15 mouse cellular contexts compared by ENCODE assay signal in the genomic region with DNA sequence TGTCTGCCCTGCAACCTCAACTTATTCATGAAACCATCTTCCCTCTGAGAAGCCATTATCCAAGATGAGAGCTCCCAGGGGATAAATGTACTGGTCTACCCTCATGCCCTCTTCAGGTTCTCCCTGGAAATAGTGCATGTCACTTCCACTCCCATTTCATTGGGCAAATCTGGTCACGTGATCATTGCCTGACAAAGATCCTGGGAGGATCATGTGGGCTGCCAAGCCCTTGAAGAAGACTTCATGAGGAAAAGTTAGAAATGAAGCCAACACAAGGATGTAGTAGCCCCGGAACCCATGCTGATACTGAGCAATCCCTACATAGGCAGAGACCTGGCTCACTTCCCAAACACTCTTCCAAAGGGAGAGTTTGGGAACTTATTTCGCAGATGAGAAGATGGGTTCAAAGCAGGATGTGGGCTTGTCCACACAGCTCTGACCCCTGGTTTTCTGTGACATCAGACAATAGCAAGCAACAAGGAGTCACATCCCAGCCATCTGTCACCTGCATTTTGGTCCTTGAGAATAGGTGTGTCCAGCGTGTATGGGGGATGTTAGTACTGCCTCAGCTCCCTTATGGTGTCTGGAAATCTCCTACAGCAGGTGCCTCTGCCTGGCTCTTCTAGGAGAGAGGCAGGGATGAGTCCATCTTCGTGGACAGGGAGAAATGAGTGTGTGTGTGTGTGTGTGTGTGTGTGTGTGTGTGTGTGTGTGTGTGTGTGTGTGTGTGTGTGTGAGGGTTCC. TPM values are rescaled to one million over a fixed set of nuclear protein-coding genes. Genes with fewer than 3 reads are reported as not detected.
DNase-seq lines count a peak whose midpoint lies in the region; ATAC-seq and TF ChIP-seq lines count a peak whose summit lies in the region.
"Had no signal": no experiment of that assay in that cellular context is flagged by ENCODE, and none has a peak within 500 bp of the region (broad histone marks: within the 10 kb centered on the region; RNA-seq: fewer than 3 reads in every experiment).

No protein-coding gene starts in this region.

- ATAC-seq in intestine, postnatal 0 days: no peak
- no peak for ATAC-seq in intestine, embryonic 15.5 days
- ATAC-seq in lung, postnatal 0 days: no peak

- TF ChIP-seq EP300 in lung, postnatal 0 days (IDR thresholded peaks at IDR 0.05): no peak

- no peaks in the 10 kb centered on the region for H3K27me3 ChIP-seq in intestine, postnatal 0 days (replicated peaks; ENCODE audit: control insufficient read depth, insufficient read depth, low read length)
- H3K27me3 ChIP-seq in intestine, embryonic 15.5 days (replicated peaks): no peaks in the 10 kb centered on the region
- H3K27me3 ChIP-seq in lung, postnatal 0 days (replicated peaks; ENCODE audit: insufficient read depth, low read length): no peaks in the 10 kb centered on the region
- H3K27me3 ChIP-seq in small intestine, adult 2 months (ENCODE audit: control insufficient read depth, insufficient read depth, low read length): no peaks in the 10 kb centered on the region
- H3K27me3 ChIP-seq: forebrain, embryonic 15.5 days; limb, embryonic 13.5 days; neural tube, embryonic 13.5 days had no signal

- DNase-seq in heart, adult 11 months: peak; percentile 94
- DNase-seq in heart, adult 18-20 months: no peak
- peak; percentile 30 for DNase-seq in lung, postnatal 0 days (ENCODE audit: low spot score)
- DNase-seq in lung, postnatal 14 days: no peak
- DNase-seq in urinary bladder, postnatal 36 days (ENCODE audit: low spot score in 2 of 2): no peak
- DNase-seq: right cerebral cortex, postnatal 4 days; thymus, adult 2 months had no signal

- peaks cover 27% of the 10 kb centered on the region for H3K36me3 ChIP-seq in intestine, postnatal 0 days (ENCODE audit: control insufficient read depth, insufficient read depth)
- peaks cover 6% of the 10 kb centered on the region; the same call in 1 of the 2 replicates for H3K36me3 ChIP-seq in intestine, embryonic 15.5 days
- H3K36me3 ChIP-seq in lung, postnatal 0 days (ENCODE audit: insufficient read depth, low read length): peaks cover 11% of the 10 kb centered on the region; the same call in 1 of the 2 replicates
- H3K36me3 ChIP-seq in small intestine, adult 2 months (ENCODE audit: control insufficient read depth, insufficient read depth, low read length): peaks cover 24% of the 10 kb centered on the region
- H3K36me3 ChIP-seq: forebrain, embryonic 15.5 days; heart, embryonic 10.5 days had no signal

- peak; percentile 26; the same call in 1 of the 2 replicates for TF ChIP-seq CTCF in intestine, postnatal 0 days (IDR thresholded peaks at IDR 0.05; ENCODE audit: low read depth)
- no peak for TF ChIP-seq CTCF in lung, postnatal 0 days (IDR thresholded peaks at IDR 0.05)
- no peak for TF ChIP-seq CTCF in small intestine, adult 2 months (IDR thresholded peaks at IDR 0.05; ENCODE audit: extremely low read depth, insufficient read length, insufficient replicate concordance, low read depth, low read length)

- no peak overlapping the region for H3K4me2 ChIP-seq in intestine, postnatal 0 days (replicated peaks; ENCODE audit: low read depth)
- H3K4me2 ChIP-seq in intestine, embryonic 15.5 days (replicated peaks): no peak overlapping the region
- H3K4me2 ChIP-seq in lung, postnatal 0 days (replicated peaks; ENCODE audit: low read depth, low read length): no peak overlapping the region
- H3K4me2 ChIP-seq: forebrain, embryonic 15.5 days; limb, embryonic 13.5 days; lung, embryonic 14.5 days; neural tube, embryonic 13.5 days had no signal

- WGBS in intestine, postnatal 0 days: 76% methylated on average over 5 of the region's 5 CpGs
- 79% methylated on average over 5 of the region's 5 CpGs for WGBS in intestine, embryonic 15.5 days
- 79% methylated on average over 5 of the region's 5 CpGs for WGBS in lung, postnatal 0 days
- 59% methylated on average over 5 of the region's 5 CpGs for WGBS in small intestine, adult 2 months

- no peak for TF ChIP-seq POLR2A in small intestine, adult 2 months (IDR thresholded peaks at IDR 0.05; ENCODE audit: low read depth, low read length)

- no peaks in the 10 kb centered on the region for H3K9me3 ChIP-seq in intestine, postnatal 0 days (ENCODE audit: control insufficient read depth)
- no peaks in the 10 kb centered on the region for H3K9me3 ChIP-seq in intestine, embryonic 15.5 days
- H3K9me3 ChIP-seq in lung, postnatal 0 days (ENCODE audit: low read length): no peaks in the 10 kb centered on the region; the same call in 1 of the 2 replicates
- H3K9me3 ChIP-seq: forebrain, embryonic 15.5 days; heart, embryonic 10.5 days; limb, embryonic 13.5 days; neural tube, embryonic 13.5 days had no signal

- peaks cover 10% of the 10 kb centered on the region for H3K4me1 ChIP-seq in intestine, postnatal 0 days (replicated peaks; ENCODE audit: control insufficient read depth, insufficient read depth, low read length)
- H3K4me1 ChIP-seq in intestine, embryonic 15.5 days (replicated peaks): peaks cover 20% of the 10 kb centered on the region
- peaks cover 21% of the 10 kb centered on the region; the same call in 1 of the 2 replicates for H3K4me1 ChIP-seq in lung, postnatal 0 days (ENCODE audit: insufficient read depth, low read depth, low read length)
- peaks cover 23% of the 10 kb centered on the region for H3K4me1 ChIP-seq in small intestine, adult 2 months (ENCODE audit: control insufficient read depth, insufficient read depth, insufficient read length, low read length)

- H3K27ac ChIP-seq in intestine, postnatal 0 days (ENCODE audit: low read depth, low read length): no peak overlapping the region
- no peak overlapping the region for H3K27ac ChIP-seq in intestine, embryonic 15.5 days
- H3K27ac ChIP-seq in lung, postnatal 0 days (ENCODE audit: low read length): peak overlapping the region; percentile 88
- H3K27ac ChIP-seq in small intestine, adult 2 months (ENCODE audit: insufficient read depth, low read depth, low read length): peak overlapping the region; percentile 62; the same call in 1 of the 2 replicates
- H3K27ac ChIP-seq: forebrain, embryonic 15.5 days had no signal

- H3K4me3 ChIP-seq in intestine, postnatal 0 days (ENCODE audit: low read depth, low read length): no peak overlapping the region
- H3K4me3 ChIP-seq in intestine, embryonic 15.5 days (replicated peaks): no peak overlapping the region
- H3K4me3 ChIP-seq in lung, postnatal 0 days (ENCODE audit: low read depth, low read length): no peak overlapping the region
- no peak overlapping the region for H3K4me3 ChIP-seq in small intestine, adult 2 months (ENCODE audit: low read depth, low read length)
- H3K4me3 ChIP-seq: forebrain, embryonic 15.5 days; heart, embryonic 10.5 days; limb, embryonic 13.5 days; neural tube, embryonic 13.5 days had no signal

- H3K9ac ChIP-seq in intestine, postnatal 0 days (ENCODE audit: low read depth, low read length): no peak overlapping the region
- no peak overlapping the region for H3K9ac ChIP-seq in intestine, embryonic 15.5 days
- H3K9ac ChIP-seq in lung, postnatal 0 days (replicated peaks; ENCODE audit: low read depth): no peak overlapping the region
- H3K9ac ChIP-seq: forebrain, embryonic 15.5 days; limb, embryonic 13.5 days; lung, embryonic 14.5 days; neural tube, embryonic 13.5 days had no signal

RNA-seq across cellular contexts. Expression of gene Dhrs3, which starts 36.2 kb away (rescaled TPM):
- total RNA-seq in heart, adult 18-20 months (2021): 100 to 1,000 TPM; 114 to 133 TPM
- 93.0 and 100 TPM in 2 replicates for polyA plus RNA-seq in intestine, postnatal 0 days (2015; fragmentation: Nextera tagmentation; extraction: Ambion mirVana)
- 109 and 115 TPM in 2 replicates for polyA plus RNA-seq in intestine, embryonic 15.5 days (2015; fragmentation: Nextera tagmentation; extraction: Ambion mirVana)
- polyA plus RNA-seq in lung, postnatal 0 days (2015; fragmentation: Nextera tagmentation; extraction: Ambion mirVana): 177 and 229 TPM in 2 replicates
- polyA plus RNA-seq in small intestine, adult 2 months (2012; rRNA removed): 30.7 and 71.2 TPM in 2 replicates

Comparison
In these comparisons a context has a peak if more than half of its experiments do, and no peak if none do; other contexts are left out.
1. DNase-seq: peak in heart, adult 11 months (single experiment) and lung, postnatal 0 days (single experiment); none in heart, adult 18-20 months (0 of 2), lung, postnatal 14 days (single experiment) and urinary bladder, postnatal 36 days (0 of 2).
2. H3K27ac ChIP-seq: peak in lung, postnatal 0 days (single experiment) and small intestine, adult 2 months (single experiment); none in intestine, postnatal 0 days (single experiment) and intestine, embryonic 15.5 days (single experiment).